Mouse (Mus musculus) A20 (cell line): ENCODE data around the gene Actl6a.
"Not testable (repeated sequence)": the region's sequence is repeated elsewhere in the genome, so short reads cannot be mapped to it uniquely, and the experiment has no call there.

Experiments used
- DNase-seq: peaks from one replicate; pipeline ENCODE4 v3.0.0-alpha.2; 2011; ENCODE audit warnings: low read depth, low spot score

The Actl6a gene

GRCm38 (mm10) chr3:32705647-32706348, at the start of gene Actl6a:
Gene Actl6a, plus strand, starts transcription at chr3:32706298.
- DNase-seq: not testable (repeated sequence)

- DNase-seq: no peak
Measured at GRCm38 (mm10) chr3:32656398-32656994, 49.6 kb upstream of the Actl6a start.

- DNase-seq: peak; percentile 12
Measured at GRCm38 (mm10) chr3:32658401-32658800, 47.7 kb upstream of the Actl6a start.

- no peak for DNase-seq
Measured at GRCm38 (mm10) chr3:32658821-32659220, 47.3 kb upstream of the Actl6a start.

- DNase-seq: no peak
Measured at GRCm38 (mm10) chr3:32659506-32659905, 46.6 kb upstream of the Actl6a start.

- peak; percentile 41 for DNase-seq
Measured at GRCm38 (mm10) chr3:32660276-32660675, 45.8 kb upstream of the Actl6a start.

GRCm38 (mm10) chr3:32660831-32661555, 45.1 kb upstream of the Actl6a start:
- DNase-seq: peak; percentile 14

- DNase-seq: no peak
Measured at GRCm38 (mm10) chr3:32661556-32661930, 44.6 kb upstream of the Actl6a start.

GRCm38 (mm10) chr3:32668256-32668959, 37.7 kb upstream of the Actl6a start:
- DNase-seq: no peak

- DNase-seq: no peak
Measured at GRCm38 (mm10) chr3:32669211-32669610, 36.9 kb upstream of the Actl6a start.

- no peak for DNase-seq
Measured at GRCm38 (mm10) chr3:32670196-32670595, 35.9 kb upstream of the Actl6a start.

GRCm38 (mm10) chr3:32673151-32673550, 32.9 kb upstream of the Actl6a start:
- no peak for DNase-seq

GRCm38 (mm10) chr3:32676393-32676792, 29.7 kb upstream of the Actl6a start:
- no peak for DNase-seq

GRCm38 (mm10) chr3:32682910-32683531, 23.1 kb upstream of the Actl6a start:
- DNase-seq: no peak

GRCm38 (mm10) chr3:32684631-32685030, 21.5 kb upstream of the Actl6a start:
- DNase-seq: no peak

GRCm38 (mm10) chr3:32686537-32686936, 19.6 kb upstream of the Actl6a start:
- no peak for DNase-seq

GRCm38 (mm10) chr3:32687156-32687555, 18.9 kb upstream of the Actl6a start:
- no peak for DNase-seq

GRCm38 (mm10) chr3:32689567-32689999, 16.5 kb upstream of the Actl6a start:
- DNase-seq: no peak

- DNase-seq: no peak
Measured at GRCm38 (mm10) chr3:32690008-32690407, 16.1 kb upstream of the Actl6a start.

GRCm38 (mm10) chr3:32690901-32691300, 15.2 kb upstream of the Actl6a start:
- no peak for DNase-seq

GRCm38 (mm10) chr3:32691841-32692240, 14.3 kb upstream of the Actl6a start:
- DNase-seq: no peak

GRCm38 (mm10) chr3:32694211-32694610, 11.9 kb upstream of the Actl6a start:
- DNase-seq: no peak
